ENCODE assay signal across 1 mouse cellular context in the genomic region with DNA sequence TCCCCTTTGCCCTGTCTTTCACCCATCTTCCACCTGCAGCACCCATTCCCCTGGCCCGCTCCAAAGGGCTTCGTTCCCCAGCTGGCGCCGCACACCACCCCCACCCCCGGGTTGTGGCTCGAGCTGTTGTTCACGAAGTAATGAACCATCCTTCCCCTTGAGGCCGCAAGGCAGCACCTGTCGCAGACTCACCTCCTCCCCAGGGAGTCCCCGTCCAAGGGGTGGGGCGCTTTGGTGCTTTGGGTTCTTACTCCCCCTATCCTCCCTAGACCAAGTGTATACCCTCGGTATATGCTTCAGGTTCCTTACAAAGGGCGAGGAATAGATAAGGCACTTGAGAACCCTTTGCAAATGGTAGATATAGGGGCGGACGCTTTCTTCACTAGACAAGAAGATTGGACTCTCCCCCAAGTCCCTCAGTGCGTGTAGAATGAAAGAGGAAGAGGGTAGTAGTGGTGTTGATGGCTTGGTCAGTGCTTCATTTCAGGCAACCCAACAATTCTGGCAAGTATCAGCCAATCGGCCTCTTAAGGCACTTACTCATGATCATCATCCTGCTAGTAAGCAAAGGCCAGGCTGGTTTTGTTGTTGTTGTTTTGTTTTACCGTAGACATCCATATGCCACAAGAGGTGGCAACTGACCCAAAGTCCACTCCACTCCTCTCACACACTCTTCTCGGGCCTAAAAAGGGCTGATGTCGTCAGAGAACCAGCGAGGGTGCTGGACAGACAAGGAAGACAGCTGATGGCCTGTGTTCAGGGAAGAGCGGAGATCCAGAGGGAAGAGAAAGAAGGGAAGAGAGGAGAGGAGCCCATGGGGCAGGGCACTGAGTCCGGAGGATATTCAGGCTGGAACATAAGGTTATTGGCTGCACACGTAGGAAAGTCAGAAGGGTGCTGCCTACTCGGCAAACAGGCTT.
TF ChIP-seq lines count a peak whose summit lies in the region.

No protein-coding gene starts in this region.

TF ChIP-seq in MEL, 35 proteins besides CTCF, POLR2A, EP300 and RAD21 (continued from another document):
- peak; percentile 83 for TF ChIP-seq TBP (IDR thresholded peaks at IDR 0.05; ENCODE audit: low read depth, low read length)
- peak; percentile 78 for TF ChIP-seq TCF12 (IDR thresholded peaks at IDR 0.05; ENCODE audit: low read depth, low read length)
- peak; percentile 74; the same call in 1 of the 2 replicates for TF ChIP-seq SIN3A (IDR thresholded peaks at IDR 0.05; ENCODE audit: low read length)
- no peak for TF ChIP-seq ZNF384 (IDR thresholded peaks at IDR 0.05; ENCODE audit: low read depth, low read length)
- peak; percentile 48; the same call in 1 of the 2 replicates for TF ChIP-seq ETS1 (IDR thresholded peaks at IDR 0.05; ENCODE audit: low read depth, low read length)
- peak; percentile 11 for TF ChIP-seq BHLHE40 (IDR thresholded peaks at IDR 0.05; ENCODE audit: borderline replicate concordance, low read depth, low read length)
- TF ChIP-seq NRF1 (IDR thresholded peaks at IDR 0.05; ENCODE audit: insufficient read depth, low read depth, low read length, poor library complexity, severe bottlenecking), result no peak
- TF ChIP-seq MAZ (IDR thresholded peaks at IDR 0.05; ENCODE audit: low read depth, low read length), result peak; percentile 72; the same call in 1 of the 2 replicates
- no peak; the same call in 1 of the 2 replicates for TF ChIP-seq POLR2AphosphoS2 (IDR thresholded peaks at IDR 0.05; ENCODE audit: low read length)
